Mouse (Mus musculus): Measurements from ENCODE around the gene Cacna1e.
A peak's percentile ranks its signal among the peaks of the same experiment; 100 is the strongest.

Cacna1e gene

DNA sequence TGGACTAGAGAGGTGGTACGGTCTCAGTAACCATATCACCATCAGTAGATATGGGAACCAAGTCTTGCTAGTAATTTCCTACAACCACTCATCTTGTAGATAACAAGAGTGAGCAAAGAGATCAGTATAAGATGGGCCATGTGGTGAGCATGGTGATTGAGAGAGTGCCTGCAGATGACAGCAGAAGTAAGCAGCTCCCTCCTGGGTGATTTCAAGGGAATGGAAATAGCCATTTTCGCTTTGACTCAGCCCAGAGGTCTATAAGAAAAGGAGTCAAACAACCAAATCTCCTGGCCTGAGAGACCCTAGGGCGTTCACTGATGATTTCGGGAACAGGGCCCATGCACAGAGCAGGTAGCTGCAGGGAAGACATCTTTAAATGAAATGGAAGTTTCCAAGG lies 45.0 kb downstream of the Cacna1e start:
- DNase-seq (ENCODE audit: low read depth, low spot score) = peak; percentile 45

DNA sequence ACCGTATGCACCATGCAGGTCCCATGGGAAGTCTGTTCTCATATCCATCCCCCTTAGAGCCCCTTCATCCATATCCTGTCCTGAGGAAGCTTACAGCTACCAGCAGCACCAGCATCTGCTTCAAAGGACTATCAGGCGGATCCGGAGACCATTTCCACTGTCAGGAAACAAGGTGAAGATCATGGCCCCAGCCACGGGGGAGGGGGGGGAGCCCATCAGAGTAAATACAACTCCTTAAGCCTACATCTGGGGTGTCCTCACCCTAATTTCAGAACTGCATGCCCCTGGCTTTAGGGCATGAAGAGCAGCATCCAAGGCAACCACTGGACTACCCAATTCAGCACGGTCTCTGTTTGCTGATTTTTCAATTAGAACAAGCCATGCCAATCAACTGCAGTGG lies 47.8 kb downstream of the Cacna1e start:
- DNase-seq (ENCODE audit: low read depth, low spot score) = no peak

- DNase-seq (ENCODE audit: low read depth, low spot score) = no peak
Observed at GRCm38 (mm10) chr1:154832168-154832539, 52.1 kb downstream of the Cacna1e start.

GRCm38 (mm10) chr1:154831269-154832167 lies 52.8 kb downstream of the Cacna1e start:
- DNase-seq (ENCODE audit: low read depth, low spot score) = no peak

GRCm38 (mm10) chr1:154830051-154830450 lies 54.2 kb downstream of the Cacna1e start:
- no peak for DNase-seq (ENCODE audit: low read depth, low spot score)

- peak; percentile 77 for DNase-seq (ENCODE audit: low read depth, low spot score)
Observed at GRCm38 (mm10) chr1:154823098-154823497, 61.2 kb downstream of the Cacna1e start.

GRCm38 (mm10) chr1:154820422-154820821 lies 63.9 kb downstream of the Cacna1e start:
- no peak for DNase-seq (ENCODE audit: low read depth, low spot score)

DNA sequence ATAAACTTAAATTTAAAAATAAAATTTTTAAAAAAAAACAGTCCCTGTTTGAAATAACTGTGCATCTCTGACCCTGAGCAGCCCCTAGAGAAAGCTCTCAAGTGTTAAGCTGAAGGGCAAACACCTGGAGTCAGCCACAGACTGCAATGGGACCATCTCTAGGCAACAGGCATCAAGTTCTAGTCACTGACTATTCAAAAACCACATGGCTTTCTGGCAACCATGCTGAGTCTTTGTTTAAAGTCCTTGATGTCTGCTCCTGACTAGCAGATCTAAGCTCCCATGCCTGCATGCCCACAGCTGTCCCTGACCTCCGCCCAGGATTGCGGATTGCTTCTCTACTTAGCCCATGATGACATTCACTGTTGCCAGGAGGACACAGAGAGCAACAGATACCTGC lies 64.3 kb downstream of the Cacna1e start:
- DNase-seq (ENCODE audit: low read depth, low spot score) = peak; percentile 52

- DNase-seq (ENCODE audit: low read depth, low spot score) = peak; percentile 11
Observed at GRCm38 (mm10) chr1:154818742-154819141, 65.6 kb downstream of the Cacna1e start.

DNA sequence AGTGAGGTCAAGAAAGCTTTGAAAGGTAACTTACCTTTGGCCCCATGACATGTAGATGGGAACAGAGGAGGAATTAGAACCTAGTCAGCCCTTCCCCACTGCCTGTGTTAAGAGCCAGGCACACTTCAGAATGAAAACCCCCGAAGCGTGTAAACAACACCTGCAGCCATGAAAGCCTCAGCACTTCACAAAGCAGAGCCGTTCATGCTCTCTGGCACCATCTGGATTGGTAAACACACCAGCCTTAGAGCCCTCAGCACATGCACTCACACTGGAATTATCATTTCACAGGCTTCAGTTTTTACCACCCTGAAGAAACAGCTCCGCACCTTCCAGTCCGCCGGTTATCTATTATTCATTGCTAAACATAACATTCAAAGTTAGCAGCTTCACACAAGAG lies 67.5 kb downstream of the Cacna1e start:
- peak; percentile 87 for DNase-seq (ENCODE audit: low read depth, low spot score)

DNA sequence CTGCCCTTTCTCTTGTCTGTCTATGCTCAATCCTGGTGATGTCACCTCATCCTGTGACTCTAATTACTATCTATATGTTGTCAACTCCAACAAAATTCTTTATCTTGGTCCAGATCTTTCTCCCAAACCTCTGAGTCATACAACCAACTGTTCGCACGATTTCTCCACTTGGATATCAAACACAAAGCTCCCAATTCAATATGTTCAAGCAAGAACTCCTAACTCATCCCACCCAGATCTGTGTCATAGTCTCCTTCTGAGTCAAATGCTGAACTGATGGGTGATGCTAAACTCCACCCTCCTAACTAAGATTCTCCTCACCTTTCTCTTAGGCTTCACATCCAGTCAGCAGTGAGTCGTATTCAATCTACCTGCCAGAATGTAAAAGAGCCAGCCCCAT lies 68.0 kb downstream of the Cacna1e start:
- DNase-seq (ENCODE audit: low read depth, low spot score) = no peak

GRCm38 (mm10) chr1:154805742-154806141 lies 78.6 kb downstream of the Cacna1e start:
- DNase-seq (ENCODE audit: low read depth, low spot score) = no peak

- no peak for DNase-seq (ENCODE audit: low read depth, low spot score)
Observed at GRCm38 (mm10) chr1:154805038-154805437, 79.3 kb downstream of the Cacna1e start.

DNA sequence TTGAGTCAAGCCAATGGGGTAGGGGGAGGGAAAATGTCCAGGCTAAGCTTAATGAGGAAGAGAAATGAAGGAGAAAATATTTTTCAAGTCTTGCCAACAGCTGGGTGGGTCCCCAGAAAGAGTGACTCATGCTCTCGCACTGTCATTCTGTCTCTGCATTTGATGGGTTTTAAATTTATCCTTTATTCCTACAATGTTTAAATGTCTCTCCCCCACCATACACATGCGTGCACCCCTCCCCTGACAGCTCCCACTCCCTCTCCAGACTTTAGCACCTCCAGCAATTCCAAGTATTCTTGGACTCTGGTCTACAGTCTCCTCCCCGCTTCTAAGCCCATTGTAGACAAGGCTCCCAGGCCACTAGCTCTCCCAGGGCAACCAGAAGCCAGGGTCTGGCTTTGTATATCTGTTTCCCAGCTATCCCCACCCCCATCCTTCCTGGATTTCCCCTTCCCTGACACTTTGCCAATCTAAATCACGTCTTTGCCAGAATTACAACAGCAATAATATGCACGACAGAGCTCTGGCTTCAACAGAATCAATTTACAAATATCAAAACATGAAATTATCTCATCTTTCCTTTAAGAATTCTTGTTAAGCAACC lies 81.9 kb downstream of the Cacna1e start:
- DNase-seq (ENCODE audit: low read depth, low spot score) = no peak

GRCm38 (mm10) chr1:154799257-154799656 lies 85.0 kb downstream of the Cacna1e start:
- no peak for DNase-seq (ENCODE audit: low read depth, low spot score)

DNA sequence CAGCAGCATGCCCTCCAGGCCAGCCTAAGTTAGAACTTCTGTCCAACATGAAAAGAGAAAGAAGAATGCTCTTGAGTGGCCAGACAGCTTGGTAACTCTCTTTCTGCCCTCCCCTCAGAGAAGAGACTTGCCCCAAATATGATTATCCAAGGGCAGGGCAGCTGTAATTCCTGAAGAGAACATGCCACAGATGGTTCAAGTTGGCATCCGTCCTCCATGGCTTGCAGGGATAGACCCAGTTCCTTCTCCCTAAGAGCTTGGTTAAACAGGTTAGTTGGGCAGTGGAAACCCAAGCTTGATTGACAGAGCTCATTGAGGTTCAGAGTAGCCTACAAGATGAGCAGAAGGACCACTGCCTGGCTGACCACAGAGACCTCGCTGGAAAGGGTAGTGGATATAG lies 85.5 kb downstream of the Cacna1e start:
- no peak for DNase-seq (ENCODE audit: low read depth, low spot score)

DNA sequence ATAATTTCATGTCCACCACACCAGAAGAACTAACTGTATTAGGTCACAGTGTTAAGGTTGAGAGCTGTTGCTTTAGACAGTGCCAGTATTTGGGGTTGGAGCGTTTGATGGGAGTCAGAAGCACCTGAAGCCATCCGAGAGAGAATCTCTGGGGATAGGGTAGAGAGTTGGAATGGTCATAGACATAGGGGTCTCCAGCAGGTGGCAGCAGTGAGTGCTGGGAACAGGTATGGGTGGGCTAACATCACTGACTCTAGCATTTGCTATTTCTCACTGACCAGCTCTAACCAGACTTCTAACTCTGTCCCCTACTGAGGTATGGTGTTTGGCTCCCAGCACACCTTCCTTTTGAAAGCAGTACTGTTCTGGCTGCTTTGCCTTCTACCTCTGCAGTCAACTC lies 87.6 kb downstream of the Cacna1e start:
- DNase-seq (ENCODE audit: low read depth, low spot score) = peak; percentile 62

GRCm38 (mm10) chr1:154794518-154794951 lies 89.8 kb downstream of the Cacna1e start:
- DNase-seq (ENCODE audit: low read depth, low spot score) = no peak

DNA sequence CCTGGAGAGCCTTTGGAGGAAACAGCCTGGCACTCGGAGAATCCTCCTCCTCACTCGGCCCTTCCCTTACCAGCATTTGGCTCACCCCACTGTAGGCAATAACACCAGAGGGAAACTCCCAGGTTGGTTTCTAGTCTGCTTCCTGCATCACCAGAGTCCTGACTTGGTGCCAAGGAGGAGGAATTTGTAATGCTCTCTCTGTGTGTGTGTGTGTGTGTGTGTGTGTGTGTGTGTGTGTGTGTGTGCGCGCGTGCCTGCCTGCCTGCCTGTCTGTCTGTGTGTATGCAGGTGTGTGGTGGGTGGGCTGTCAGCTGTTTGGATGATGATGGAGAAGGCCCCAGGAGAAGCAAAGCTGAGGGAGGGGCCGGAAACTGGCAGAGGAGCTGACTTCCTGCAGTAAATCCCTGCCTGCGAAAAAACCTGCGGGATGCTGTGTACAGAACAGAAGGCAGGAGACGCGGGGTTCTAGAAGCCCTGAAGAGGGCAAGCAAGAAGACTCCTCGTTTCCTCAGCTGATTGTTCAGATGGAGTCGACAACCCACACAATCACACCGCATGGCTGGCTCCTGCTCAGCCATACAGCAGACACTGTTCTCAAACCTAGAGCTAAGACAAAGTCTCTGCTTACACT lies 92.6 kb downstream of the Cacna1e start:
- no peak for DNase-seq (ENCODE audit: low read depth, low spot score)

DNA sequence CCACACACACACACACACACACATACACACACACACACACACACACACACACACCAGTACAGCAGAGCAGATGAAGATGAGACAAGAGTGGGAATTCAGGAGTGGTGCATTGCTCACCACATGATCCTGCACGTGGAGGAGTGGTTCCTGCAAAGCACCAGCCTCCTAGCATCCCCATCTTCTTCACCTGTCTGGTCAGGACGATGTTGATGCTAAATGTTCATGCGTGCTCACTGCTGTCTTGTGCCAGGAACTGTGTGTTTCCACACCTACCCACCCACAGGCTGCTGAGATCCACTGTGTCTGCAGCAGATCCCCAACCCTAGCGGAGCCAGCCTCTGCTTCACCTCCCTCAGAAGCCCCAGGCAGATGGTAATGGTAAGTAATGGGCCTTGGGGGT lies 95.8 kb downstream of the Cacna1e start:
- DNase-seq (ENCODE audit: low read depth, low spot score) = no peak

DNA sequence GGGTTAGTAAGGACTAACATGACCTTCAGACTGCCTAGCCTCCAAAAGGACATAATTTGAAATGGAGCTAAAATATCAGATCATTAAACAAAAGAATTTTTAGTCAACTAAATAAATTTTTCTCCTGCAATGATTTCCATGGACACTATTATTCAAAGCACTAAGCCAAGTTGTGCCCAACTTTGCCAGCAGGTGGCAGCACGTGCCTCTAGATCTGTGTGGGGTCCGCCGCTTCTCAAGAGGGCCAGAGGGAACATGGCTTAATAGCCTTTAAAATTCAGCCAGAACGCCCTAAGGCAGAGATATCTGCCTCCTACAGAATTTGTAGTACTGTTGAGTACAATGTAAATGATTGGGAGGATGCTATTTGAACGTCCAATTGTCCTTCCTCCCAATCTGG lies 96.2 kb downstream of the Cacna1e start:
- DNase-seq (ENCODE audit: low read depth, low spot score) = peak; percentile 74

GRCm38 (mm10) chr1:154787418-154787817 lies 96.9 kb downstream of the Cacna1e start:
- DNase-seq (ENCODE audit: low read depth, low spot score) = no peak

DNA sequence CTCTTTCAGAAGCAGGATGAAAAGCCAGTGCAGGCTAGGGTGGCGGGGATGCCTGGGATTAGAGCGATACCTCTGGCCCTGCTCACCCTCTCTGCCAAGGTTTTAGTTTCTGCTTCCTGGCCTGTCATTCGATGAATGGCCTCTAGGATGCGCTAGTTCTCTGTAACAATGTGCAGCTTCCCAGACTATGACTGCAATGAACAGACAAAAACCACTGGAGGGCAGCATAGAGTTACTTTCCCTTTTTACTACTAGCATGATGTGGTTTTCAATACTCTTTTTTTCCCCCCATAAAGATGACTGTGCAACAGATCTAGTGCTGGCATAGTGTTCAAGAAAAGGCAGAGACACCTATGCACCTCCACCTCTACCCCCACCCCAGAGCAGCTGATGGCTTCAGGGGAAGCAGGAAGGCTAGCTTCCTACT lies 98.0 kb downstream of the Cacna1e start:
- DNase-seq (ENCODE audit: low read depth, low spot score) = peak; percentile 89
